Comparison of ENCODE assay signal across 12 mouse cellular contexts in the genomic region with DNA sequence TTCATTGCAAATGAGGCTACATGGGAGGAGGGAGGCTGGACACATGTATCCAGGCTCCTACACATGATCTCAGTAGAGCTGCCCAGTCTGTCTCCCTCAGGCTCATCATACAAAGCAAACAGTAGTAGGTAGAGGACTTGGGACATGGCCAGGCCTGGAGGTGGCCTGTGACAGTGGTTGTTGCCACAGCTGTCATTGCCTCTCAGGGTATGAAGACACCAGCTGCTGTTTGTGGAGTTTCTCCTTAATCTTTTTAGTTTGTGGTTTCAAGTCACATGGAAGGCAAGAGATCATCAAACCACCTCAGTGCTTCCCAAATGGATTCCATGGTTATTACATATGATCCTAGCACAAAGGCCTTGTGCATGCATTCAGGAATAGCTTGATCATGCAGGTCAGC.
"Had no signal": no experiment of that assay in that cellular context is flagged by ENCODE, and none has a peak within 500 bp of the region (broad histone marks: within the 10 kb centered on the region; RNA-seq: fewer than 3 reads in every experiment).

No protein-coding gene starts in this region.

- DNase-seq: liver, postnatal 0 days; lung, adult 2 months; lung, postnatal 14 days; lung, postnatal 36 days; retina, postnatal 1 day; right cerebral cortex, adult 18-20 months; right cerebral cortex, postnatal 25 days; right cerebral cortex, postnatal 4 days; spleen, adult 18-20 months; thymus, adult 18-20 months; thymus, postnatal 14 days; thymus, postnatal 36 days had no signal
